Mouse (Mus musculus) limb, embryonic 14.5 days (tissue): ENCODE data around the gene Spred3. TPM values are rescaled to one million over a fixed set of nuclear protein-coding genes. Genes with fewer than 3 reads are reported as not detected.
"Not testable (repeated sequence)": the region's sequence is repeated elsewhere in the genome, so short reads cannot be mapped to it uniquely, and the experiment has no call there.

Experiments used
- ATAC-seq: fragments of 200-750 bp; cut with Nextera tagmentation; 2 replicates; pipeline ENCODE4 v1.8.0; 2017; ENCODE audit warnings: low read depth, moderate number of reproducible peaks, moderate TSS enrichment; ENCODE audit not compliant: low FRiP score
- DNase-seq: peaks from one replicate; pipeline ENCODE4 v3.0.0-alpha.2; 2015; ENCODE audit warnings: low spot score
- H3K27ac ChIP-seq: fragments of 300-500 bp; sonication (generic); replicated peaks from 2 replicates; pipeline ENCODE4 v1.5.1; 2014; ENCODE audit warnings: low read depth, mild to moderate bottlenecking, low read length, moderate library complexity, mixed read lengths
- H3K27me3 ChIP-seq: fragments of 300-500 bp; sonication (generic); 2 replicates; pipeline ENCODE4 v1.6.1; 2014; ENCODE audit warnings: low read length, mixed read lengths; ENCODE audit not compliant: control insufficient read depth, insufficient read depth
- H3K36me3 ChIP-seq: fragments of 300-500 bp; sonication (generic); 2 replicates; pipeline ENCODE4 v1.6.1; 2014; ENCODE audit warnings: mild to moderate bottlenecking, low read length, moderate library complexity, mixed read lengths; ENCODE audit not compliant: control insufficient read depth, insufficient read depth
- H3K4me1 ChIP-seq: fragments of 300-500 bp; sonication (generic); 2 replicates; pipeline ENCODE4 v1.6.1; 2014; ENCODE audit warnings: antibody characterized with exemption, low read length, mixed read lengths; ENCODE audit not compliant: control insufficient read depth, insufficient read depth
- H3K4me2 ChIP-seq: fragments of 300-500 bp; sonication (generic); replicated peaks from 2 replicates; pipeline ENCODE4 v1.6.1; 2014; ENCODE audit warnings: low read depth, mild to moderate bottlenecking, low read length, moderate library complexity; ENCODE audit not compliant: severe bottlenecking
- H3K4me3 ChIP-seq: fragments of 300-500 bp; sonication (generic); replicated peaks from 2 replicates; pipeline ENCODE4 v1.5.1; 2014; ENCODE audit warnings: low read length
- H3K9ac ChIP-seq: fragments of 300-500 bp; sonication (generic); 2 replicates; pipeline ENCODE4 v1.6.1; 2014; ENCODE audit warnings: mild to moderate bottlenecking, low read depth, low read length, moderate library complexity; ENCODE audit not compliant: severe bottlenecking
- H3K9me3 ChIP-seq: fragments of 300-500 bp; sonication (generic); 2 replicates; pipeline ENCODE4 v1.6.1; 2016; ENCODE audit warnings: low read length; ENCODE audit not compliant: control insufficient read depth
- POLR2A ChIP-seq: fragments of 200-500 bp; IDR thresholded peaks from 2 replicates; pipeline ENCODE4 v1.8.0; 2012; ENCODE audit warnings: inconsistent platforms, mild to moderate bottlenecking, moderate library complexity, borderline replicate concordance; ENCODE audit not compliant: insufficient read depth, insufficient read length; ENCODE audit errors: extremely low read depth
- WGBS: fragments of 180-500 bp; shearing (Covaris S2); extraction: QIAGEN DNeasy Blood & Tissue Kit; methylation state at CpG from one replicate; pipeline ENCODE4 v1.1.7; 2014; 5-methylcytosine and 5-hydroxymethylcytosine counted together
- polyA plus RNA-seq, 2 experiments: library from polyadenylated mRNA; depleted of rRNA in 1 of 2; stranded (reverse) in 1 of 2; unstranded in 1 of 2; fragments of >200 nt; fragmentation: Nextera tagmentation in 1 of 2; extraction: Ambion mirVana in 1 of 2; gene quantifications; 2 replicates each; pipeline versions ENCODE4 v1.2.1 to v1.2.3; 2012 to 2014

Spred3 gene
- polyA plus RNA-seq, 2 experiments, result 3.5 to 14.2 TPM

GRCm38 (mm10) chr7:29212199-29212765 is 42.1 kb upstream of the Spred3 start:
- no peaks in the 10 kb centered on the region for H3K4me1 ChIP-seq
- H3K9me3 ChIP-seq, result no peaks in the 10 kb centered on the region
- peak overlapping the region; percentile 50; the same call in 1 of the 2 replicates for H3K4me2 ChIP-seq
- ATAC-seq, result no peak
- WGBS, result 21% methylated on average over 26 of the region's 26 CpGs
- no peak overlapping the region for H3K27ac ChIP-seq
- no peaks in the 10 kb centered on the region for H3K27me3 ChIP-seq
- no peak for DNase-seq
- no peak for TF ChIP-seq POLR2A
- H3K9ac ChIP-seq, result no peak overlapping the region
- peak overlapping the region; percentile 34 for H3K4me3 ChIP-seq
- no peaks in the 10 kb centered on the region for H3K36me3 ChIP-seq

- H3K4me3 ChIP-seq, result peak overlapping the region; percentile 34
- no peaks in the 10 kb centered on the region for H3K27me3 ChIP-seq
- 0 out of 2 replicates have a peak overlapping the region, but pooled peaks have one; percentile 13 for H3K9ac ChIP-seq
- H3K36me3 ChIP-seq, result no peaks in the 10 kb centered on the region
- TF ChIP-seq POLR2A, result no peak
- H3K9me3 ChIP-seq, result no peaks in the 10 kb centered on the region
- 6% methylated on average over 34 of the region's 34 CpGs for WGBS
- H3K4me2 ChIP-seq, result peak overlapping the region; percentile 50
- DNase-seq (peak; percentile 89), ATAC-seq (peak; percentile 79)
- no peaks in the 10 kb centered on the region for H3K4me1 ChIP-seq
- peak overlapping the region; percentile 15; the same call in 1 of the 2 replicates for H3K27ac ChIP-seq
These were observed 41.4 kb upstream of the Spred3 start for GRCm38 (mm10) chr7:29211415-29212198.

GRCm38 (mm10) chr7:29211013-29211412 is 40.8 kb upstream of the Spred3 start:
- H3K9ac ChIP-seq, H3K36me3 ChIP-seq, DNase-seq, H3K9me3 ChIP-seq, H3K4me1 ChIP-seq, H3K27me3 ChIP-seq: not testable (repeated sequence)
- H3K27ac ChIP-seq, result peak overlapping the region; percentile 15; the same call in 1 of the 2 replicates
- peak overlapping the region; percentile 50 for H3K4me2 ChIP-seq
- peak; percentile 19; the same call in 1 of the 2 replicates for ATAC-seq
- H3K4me3 ChIP-seq, result peak overlapping the region; percentile 34
- WGBS, result 23% methylated on average over 15 of the region's 15 CpGs

GRCm38 (mm10) chr7:29202577-29202976 is 32.4 kb upstream of the Spred3 start:
- TF ChIP-seq POLR2A, result no peak
- Histone ChIP-seq H3K27ac (no peak overlapping the region), H3K4me1 (no peaks in the 10 kb centered on the region), H3K27me3 (no peaks in the 10 kb centered on the region), H3K36me3 (no peaks in the 10 kb centered on the region), H3K9me3 (no peaks in the 10 kb centered on the region), H3K4me3 (no peak overlapping the region), H3K9ac (no peak overlapping the region), H3K4me2 (no peak overlapping the region)
- 86% methylated on average over 5 of the region's 6 CpGs for WGBS
- ATAC-seq (no peak), DNase-seq (no peak)

- H3K36me3 ChIP-seq, H3K27me3 ChIP-seq, ATAC-seq, H3K4me2 ChIP-seq, H3K27ac ChIP-seq, H3K9me3 ChIP-seq, DNase-seq, H3K4me1 ChIP-seq, H3K4me3 ChIP-seq, H3K9ac ChIP-seq: not testable (repeated sequence)
- 92% methylated on average over 1 of the region's 1 CpGs for WGBS
These were observed 24.0 kb upstream of the Spred3 start for GRCm38 (mm10) chr7:29194230-29194629.

- not testable (repeated sequence) for H3K27me3 ChIP-seq, H3K4me3 ChIP-seq, H3K27ac ChIP-seq, ATAC-seq, H3K9ac ChIP-seq, H3K9me3 ChIP-seq, H3K4me2 ChIP-seq, DNase-seq, H3K36me3 ChIP-seq
- H3K4me1 ChIP-seq, result peaks cover 14% of the 10 kb centered on the region
- 92% methylated on average over 4 of the region's 4 CpGs for WGBS
These were observed 11.1 kb upstream of the Spred3 start for GRCm38 (mm10) chr7:29181323-29181722.
